Mouse (Mus musculus) megakaryocyte progenitor cell, adult 5-6 weeks (primary cell): ENCODE measurements around the gene Tsku. TPM values are rescaled to one million over a fixed set of nuclear protein-coding genes. Genes with fewer than 3 reads are reported as not detected.

Source experiments
- ATAC-seq: replicated peaks from 2 replicates; pipeline ENCODE4 v1.8.0; 2016; ENCODE audit warnings: mild to moderate bottlenecking, moderate TSS enrichment, inconsistent platforms; ENCODE audit not compliant: poor library complexity
- total RNA-seq, 2 experiments: library from RNA; stranded (forward) in 1 of 2; stranded (reverse) in 1 of 2; fragments of 157-497, 149-512 nt in 1 of 2; fragments of 200-1000 nt in 1 of 2; gene quantifications; 2 replicates each; pipeline versions ENCODE4 v1.2.3 to v1.2.4; 2015 to 2017

Tsku gene
- total RNA-seq, 2 experiments from 2014 or later, result not detected

- ATAC-seq, result peak; percentile 95
These were observed 31.3 kb downstream of the Tsku start for GRCm38 (mm10) chr7:98329651-98330374.

GRCm38 (mm10) chr7:98328311-98328710, 32.8 kb downstream of the Tsku start:
- no peak for ATAC-seq

GRCm38 (mm10) chr7:98326051-98326450, 35.1 kb downstream of the Tsku start:
- no peak for ATAC-seq

GRCm38 (mm10) chr7:98324228-98324627, 36.9 kb downstream of the Tsku start:
- no peak for ATAC-seq

GRCm38 (mm10) chr7:98323288-98324019, 37.7 kb downstream of the Tsku start:
- peak; percentile 70 for ATAC-seq

GRCm38 (mm10) chr7:98322415-98322814, 38.7 kb downstream of the Tsku start:
- peak; percentile 37 for ATAC-seq

- ATAC-seq, result 0 out of 2 replicates have a peak, but pooled peaks have one; percentile 24
These were observed 40.0 kb downstream of the Tsku start, which contains the start of gene Acer3 for GRCm38 (mm10) chr7:98321083-98321482. Gene Acer3, minus strand, starts transcription at chr7:98321208.

- no peak for ATAC-seq
These were observed 41.0 kb downstream of the Tsku start for GRCm38 (mm10) chr7:98320006-98320556.

- ATAC-seq, result no peak
These were observed 44.6 kb downstream of the Tsku start for GRCm38 (mm10) chr7:98316568-98316967.

GRCm38 (mm10) chr7:98315087-98315486, 46.0 kb downstream of the Tsku start:
- ATAC-seq, result no peak

- ATAC-seq, result no peak
These were observed 48.8 kb downstream of the Tsku start for GRCm38 (mm10) chr7:98312185-98312920.

GRCm38 (mm10) chr7:98310266-98310665, 50.9 kb downstream of the Tsku start:
- ATAC-seq, result no peak

- ATAC-seq, result peak; percentile 98
These were observed 51.7 kb downstream of the Tsku start for GRCm38 (mm10) chr7:98309219-98310030.

GRCm38 (mm10) chr7:98308607-98309218, 52.4 kb downstream of the Tsku start:
- ATAC-seq, result 0 out of 2 replicates have a peak, but pooled peaks have one; percentile 2

- no peak for ATAC-seq
These were observed 53.1 kb downstream of the Tsku start for GRCm38 (mm10) chr7:98307921-98308606.

- ATAC-seq, result no peak
These were observed 53.7 kb downstream of the Tsku start for GRCm38 (mm10) chr7:98307411-98307810.
